ENCODE assay signal across 16 mouse cellular contexts in the genomic region with DNA sequence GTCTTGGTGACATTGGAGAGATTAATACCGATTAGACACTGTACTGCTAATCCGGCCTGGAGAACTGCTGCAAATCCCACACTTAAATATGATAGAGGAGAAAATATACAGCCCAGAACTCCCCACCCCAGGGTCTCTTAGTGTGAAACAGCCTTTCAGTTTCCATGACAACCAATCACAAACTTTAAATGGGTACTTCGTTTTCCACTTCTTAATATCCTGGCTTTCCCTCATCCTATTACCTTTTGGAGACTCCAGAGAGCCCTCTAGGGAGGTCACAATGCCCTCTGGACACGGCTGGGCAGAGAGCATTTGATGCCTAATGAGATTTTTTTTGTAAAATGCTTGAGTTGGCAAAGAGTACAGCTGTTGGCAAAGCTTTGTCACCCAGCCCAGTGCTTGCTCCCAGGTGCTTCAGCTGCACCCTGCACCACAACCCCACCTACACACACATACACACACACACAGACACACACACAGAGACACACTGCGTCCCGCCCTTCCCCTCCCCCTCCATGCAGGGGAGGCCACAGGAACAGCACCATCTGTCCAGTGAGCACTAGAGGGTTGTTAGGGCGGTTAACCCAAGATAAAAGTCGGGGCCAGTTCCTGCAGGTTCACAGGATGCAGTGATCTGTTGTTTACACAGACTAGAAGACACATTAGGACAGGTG.
A peak's percentile ranks its signal among the peaks of the same experiment; 100 is the strongest.
DNase-seq lines count a peak whose midpoint lies in the region; ATAC-seq and TF ChIP-seq lines count a peak whose summit lies in the region.
"Had no signal": no experiment of that assay in that cellular context is flagged by ENCODE, and none has a peak within 500 bp of the region (broad histone marks: within the 10 kb centered on the region; RNA-seq: fewer than 3 reads in every experiment).

No protein-coding gene starts in this region.

- no peak for TF ChIP-seq CTCF in stomach, postnatal 0 days (IDR thresholded peaks at IDR 0.05; ENCODE audit: low read depth)

- H3K9ac ChIP-seq in forebrain, embryonic 13.5 days = no peak overlapping the region
- H3K9ac ChIP-seq in forebrain, embryonic 15.5 days (replicated peaks) = no peak overlapping the region
- no peak overlapping the region for H3K9ac ChIP-seq in stomach, embryonic 15.5 days
- H3K9ac ChIP-seq in stomach, postnatal 0 days (ENCODE audit: low read length) = no peak overlapping the region
- H3K9ac ChIP-seq in midbrain, embryonic 12.5 days (replicated peaks) = no peak overlapping the region
- H3K9ac ChIP-seq in stomach, embryonic 16.5 days (ENCODE audit: low read length) = no peak overlapping the region
- H3K9ac ChIP-seq in liver, embryonic 12.5 days = no peak overlapping the region
- H3K9ac ChIP-seq: embryonic facial prominence, embryonic 15.5 days had no signal

- H3K4me1 ChIP-seq in forebrain, embryonic 13.5 days = no peaks in the 10 kb centered on the region
- H3K4me1 ChIP-seq in forebrain, embryonic 15.5 days = no peaks in the 10 kb centered on the region
- H3K4me1 ChIP-seq in stomach, embryonic 15.5 days = no peaks in the 10 kb centered on the region
- no peaks in the 10 kb centered on the region for H3K4me1 ChIP-seq in stomach, postnatal 0 days (replicated peaks; ENCODE audit: control insufficient read depth, insufficient read depth)
- H3K4me1 ChIP-seq in midbrain, embryonic 12.5 days = peaks cover 5% of the 10 kb centered on the region; the same call in 1 of the 2 replicates
- H3K4me1 ChIP-seq in stomach, embryonic 16.5 days (ENCODE audit: control insufficient read depth, insufficient read depth, low read length) = no peaks in the 10 kb centered on the region
- no peaks in the 10 kb centered on the region for H3K4me1 ChIP-seq in liver, embryonic 12.5 days
- H3K4me1 ChIP-seq: embryonic facial prominence, embryonic 15.5 days; heart, embryonic 10.5 days had no signal

- H3K4me2 ChIP-seq in forebrain, embryonic 13.5 days = no peak overlapping the region
- H3K4me2 ChIP-seq in forebrain, embryonic 15.5 days (replicated peaks) = no peak overlapping the region
- no peak overlapping the region for H3K4me2 ChIP-seq in stomach, embryonic 15.5 days
- H3K4me2 ChIP-seq in stomach, postnatal 0 days (replicated peaks; ENCODE audit: low read depth) = no peak overlapping the region
- H3K4me2 ChIP-seq in midbrain, embryonic 12.5 days (replicated peaks) = no peak overlapping the region
- no peak overlapping the region for H3K4me2 ChIP-seq in stomach, embryonic 16.5 days (ENCODE audit: low read depth, low read length)
- H3K4me2 ChIP-seq in liver, embryonic 12.5 days = no peak overlapping the region
- H3K4me2 ChIP-seq: embryonic facial prominence, embryonic 15.5 days had no signal

- H3K36me3 ChIP-seq in forebrain, embryonic 13.5 days (ENCODE audit: poor library complexity, severe bottlenecking) = no peaks in the 10 kb centered on the region
- no peaks in the 10 kb centered on the region for H3K36me3 ChIP-seq in forebrain, embryonic 15.5 days
- H3K36me3 ChIP-seq in stomach, embryonic 15.5 days = no peaks in the 10 kb centered on the region
- H3K36me3 ChIP-seq in stomach, postnatal 0 days (ENCODE audit: control insufficient read depth, insufficient read depth, low read length) = no peaks in the 10 kb centered on the region
- no peaks in the 10 kb centered on the region for H3K36me3 ChIP-seq in midbrain, embryonic 12.5 days
- H3K36me3 ChIP-seq in stomach, embryonic 16.5 days (ENCODE audit: control insufficient read depth, insufficient read depth, low read length) = no peaks in the 10 kb centered on the region
- no peaks in the 10 kb centered on the region for H3K36me3 ChIP-seq in liver, embryonic 12.5 days
- H3K36me3 ChIP-seq: embryonic facial prominence, embryonic 15.5 days; G1E; heart, embryonic 10.5 days had no signal

- no peak for TF ChIP-seq EP300 in stomach, postnatal 0 days (optimal IDR thresholded peaks at IDR 0.05)

- 0 out of 2 replicates have a peak, but pooled peaks have one; percentile 43 for ATAC-seq in forebrain, embryonic 13.5 days
- ATAC-seq in forebrain, embryonic 15.5 days (replicated peaks) = no peak
- ATAC-seq in stomach, embryonic 15.5 days (ENCODE audit: insufficient read depth, low FRiP score, low read depth) = peak; percentile 14; the same call in 1 of the 2 replicates
- no peak for ATAC-seq in stomach, postnatal 0 days (ENCODE audit: low FRiP score, low TSS enrichment)
- peak; percentile 58 for ATAC-seq in midbrain, embryonic 12.5 days (ENCODE audit: low FRiP score, low read depth)
- ATAC-seq in stomach, embryonic 16.5 days (ENCODE audit: insufficient read depth, low FRiP score) = peak; percentile 68; the same call in 1 of the 2 replicates
- ATAC-seq in liver, embryonic 12.5 days = no peak

- no peak overlapping the region for H3K4me3 ChIP-seq in forebrain, embryonic 13.5 days
- H3K4me3 ChIP-seq in forebrain, embryonic 15.5 days = no peak overlapping the region
- no peak overlapping the region for H3K4me3 ChIP-seq in stomach, embryonic 15.5 days (replicated peaks)
- H3K4me3 ChIP-seq in stomach, postnatal 0 days (ENCODE audit: low read depth, low read length) = no peak overlapping the region
- H3K4me3 ChIP-seq in midbrain, embryonic 12.5 days = no peak overlapping the region
- no peak overlapping the region for H3K4me3 ChIP-seq in stomach, embryonic 16.5 days (replicated peaks; ENCODE audit: low read length)
- no peak overlapping the region for H3K4me3 ChIP-seq in liver, embryonic 12.5 days
- H3K4me3 ChIP-seq: embryonic facial prominence, embryonic 15.5 days; heart, embryonic 10.5 days; left cerebral cortex, adult 2 months had no signal

- no peaks in the 10 kb centered on the region for H3K9me3 ChIP-seq in forebrain, embryonic 13.5 days (replicated peaks)
- no peaks in the 10 kb centered on the region for H3K9me3 ChIP-seq in forebrain, embryonic 15.5 days
- H3K9me3 ChIP-seq in stomach, embryonic 15.5 days = no peaks in the 10 kb centered on the region
- H3K9me3 ChIP-seq in stomach, postnatal 0 days (ENCODE audit: control insufficient read depth, low read length) = no peaks in the 10 kb centered on the region
- no peaks in the 10 kb centered on the region for H3K9me3 ChIP-seq in midbrain, embryonic 12.5 days
- no peaks in the 10 kb centered on the region for H3K9me3 ChIP-seq in stomach, embryonic 16.5 days (replicated peaks; ENCODE audit: control insufficient read depth, low read length)
- no peaks in the 10 kb centered on the region for H3K9me3 ChIP-seq in liver, embryonic 12.5 days (replicated peaks)
- H3K9me3 ChIP-seq: embryonic facial prominence, embryonic 15.5 days; G1E; heart, embryonic 10.5 days had no signal

- H3K27me3 ChIP-seq in forebrain, embryonic 13.5 days = no peaks in the 10 kb centered on the region
- no peaks in the 10 kb centered on the region for H3K27me3 ChIP-seq in forebrain, embryonic 15.5 days
- H3K27me3 ChIP-seq in stomach, embryonic 15.5 days (replicated peaks) = no peaks in the 10 kb centered on the region
- H3K27me3 ChIP-seq in stomach, postnatal 0 days (ENCODE audit: control insufficient read depth, insufficient read depth, low read length) = no peaks in the 10 kb centered on the region
- H3K27me3 ChIP-seq in midbrain, embryonic 12.5 days = no peaks in the 10 kb centered on the region
- no peaks in the 10 kb centered on the region for H3K27me3 ChIP-seq in stomach, embryonic 16.5 days (ENCODE audit: control insufficient read depth, insufficient read depth, low read length)
- no peaks in the 10 kb centered on the region for H3K27me3 ChIP-seq in liver, embryonic 12.5 days (replicated peaks)
- H3K27me3 ChIP-seq: embryonic facial prominence, embryonic 15.5 days had no signal

- no peak overlapping the region for H3K27ac ChIP-seq in forebrain, embryonic 13.5 days
- no peak overlapping the region for H3K27ac ChIP-seq in forebrain, embryonic 15.5 days (replicated peaks)
- no peak overlapping the region for H3K27ac ChIP-seq in stomach, embryonic 15.5 days
- H3K27ac ChIP-seq in stomach, postnatal 0 days (replicated peaks) = no peak overlapping the region
- no peak overlapping the region for H3K27ac ChIP-seq in midbrain, embryonic 12.5 days (replicated peaks)
- H3K27ac ChIP-seq in stomach, embryonic 16.5 days (ENCODE audit: low read length) = no peak overlapping the region
- no peak overlapping the region for H3K27ac ChIP-seq in liver, embryonic 12.5 days
- H3K27ac ChIP-seq: embryonic facial prominence, embryonic 15.5 days; heart, embryonic 10.5 days; left cerebral cortex, adult 2 months had no signal

- DNase-seq in stomach, postnatal 0 days (ENCODE audit: low spot score) = no peak
- DNase-seq in B cell, adult 2 months = no peak
- DNase-seq: cerebellum, adult 11-12 months; gastrocnemius, postnatal 14 days; lung, adult 2 months; spleen, adult 18-20 months had no signal

- whole genome bisulfite sequencing in forebrain, embryonic 13.5 days = 52% methylated on average over 8 of the region's 8 CpGs
- WGBS in forebrain, embryonic 15.5 days = 51% methylated on average over 8 of the region's 8 CpGs
- WGBS in stomach, embryonic 15.5 days = 53% methylated on average over 8 of the region's 8 CpGs
- 45% methylated on average over 8 of the region's 8 CpGs for WGBS in stomach, postnatal 0 days
- 56% methylated on average over 8 of the region's 8 CpGs for WGBS in midbrain, embryonic 12.5 days
- WGBS in stomach, embryonic 16.5 days = 51% methylated on average over 8 of the region's 8 CpGs
- 45% methylated on average over 8 of the region's 8 CpGs for WGBS in liver, embryonic 12.5 days (ENCODE audit: insufficient replicate concordance)

Comparison
In these comparisons a context has a peak if more than half of its experiments do, and no peak if none do; other contexts are left out.
1. ATAC-seq: peak in forebrain, embryonic 13.5 days (single experiment), stomach, embryonic 15.5 days (single experiment), midbrain, embryonic 12.5 days (single experiment) and stomach, embryonic 16.5 days (single experiment); none in forebrain, embryonic 15.5 days (single experiment), stomach, postnatal 0 days (single experiment) and liver, embryonic 12.5 days (single experiment).